Mouse (Mus musculus) liver (tissue): ENCODE measurements around the gene Kcna3.

Experiments
- DNase-seq: peaks from one replicate; pipeline ENCODE4 v3.0.0-alpha.2; 2020; ENCODE audit warnings: mixed read lengths

The Kcna3 gene

GRCm38 (mm10) chr3:107035521-107036457 lies at the start of gene Kcna3:
Gene Kcna3 (plus strand): TSS chr3:107036169.
- peak; percentile 71 for DNase-seq

GRCm38 (mm10) chr3:106991334-106991733 lies 44.6 kb upstream of the Kcna3 start:
- no peak for DNase-seq

- DNase-seq: no peak
Observed at GRCm38 (mm10) chr3:106995347-106995746, 40.6 kb upstream of the Kcna3 start.

- DNase-seq: no peak
Observed at GRCm38 (mm10) chr3:106996186-106996585, 39.8 kb upstream of the Kcna3 start.

- no peak for DNase-seq
Observed at GRCm38 (mm10) chr3:106998370-106998769, 37.6 kb upstream of the Kcna3 start.

- DNase-seq: no peak
Observed at GRCm38 (mm10) chr3:107000165-107000564, 35.8 kb upstream of the Kcna3 start.

GRCm38 (mm10) chr3:107002249-107003123 lies 33.5 kb upstream of the Kcna3 start:
- DNase-seq: no peak

GRCm38 (mm10) chr3:107009329-107010076 lies 26.5 kb upstream of the Kcna3 start:
- DNase-seq: no peak

- no peak for DNase-seq
Observed at GRCm38 (mm10) chr3:107018286-107018685, 17.7 kb upstream of the Kcna3 start.

- no peak for DNase-seq
Observed at GRCm38 (mm10) chr3:107031547-107031946, 4.4 kb upstream of the Kcna3 start.

GRCm38 (mm10) chr3:107034776-107035175 lies 1.2 kb upstream of the Kcna3 start:
- DNase-seq: no peak

- DNase-seq: peak; percentile 6
Observed at GRCm38 (mm10) chr3:107036458-107037039, 580 bp downstream of the Kcna3 start.

GRCm38 (mm10) chr3:107037105-107037504 lies 1.1 kb downstream of the Kcna3 start:
- DNase-seq: no peak

- no peak for DNase-seq
Observed at GRCm38 (mm10) chr3:107037536-107038155, 1.7 kb downstream of the Kcna3 start.

- DNase-seq: no peak
Observed at GRCm38 (mm10) chr3:107038156-107038536, 2.2 kb downstream of the Kcna3 start.

- DNase-seq: no peak
Observed at GRCm38 (mm10) chr3:107038661-107039223, 2.8 kb downstream of the Kcna3 start.

- no peak for DNase-seq
Observed at GRCm38 (mm10) chr3:107039306-107039705, 3.3 kb downstream of the Kcna3 start.

GRCm38 (mm10) chr3:107040408-107040807 lies 4.4 kb downstream of the Kcna3 start:
- no peak for DNase-seq

- DNase-seq: no peak
Observed at GRCm38 (mm10) chr3:107041718-107042117, 5.7 kb downstream of the Kcna3 start.

GRCm38 (mm10) chr3:107061468-107061867 lies 25.5 kb downstream of the Kcna3 start:
- DNase-seq: no peak

GRCm38 (mm10) chr3:107062771-107063170 lies 26.8 kb downstream of the Kcna3 start:
- DNase-seq: no peak
